Comparison of ENCODE assay signal across 11 mouse cellular contexts in genomic region chr17:46167014-46167413, GRCm38 (mm10). TPM values are rescaled to one million over a fixed set of nuclear protein-coding genes. Genes with fewer than 3 reads are reported as not detected.
DNase-seq lines count a peak whose midpoint lies in the region; TF ChIP-seq lines count a peak whose summit lies in the region.
"Had no signal": no experiment of that assay in that cellular context is flagged by ENCODE, and none has a peak within 500 bp of the region (broad histone marks: within the 10 kb centered on the region; RNA-seq: fewer than 3 reads in every experiment).

No protein-coding gene starts in this region.

- peaks cover 69% of the 10 kb centered on the region for H3K4me1 ChIP-seq in E14TG2a.4 (replicated peaks; ENCODE audit: low read depth, low read length)
- H3K4me1 ChIP-seq in cortical plate, adult 2 months (ENCODE audit: control insufficient read depth, insufficient read depth, low read length): no peaks in the 10 kb centered on the region

- no peak overlapping the region for H3K27ac ChIP-seq in left cerebral cortex, adult 2 months
- no peak overlapping the region for H3K27ac ChIP-seq in cortical plate, adult 2 months (ENCODE audit: insufficient read depth, low read length)
- H3K27ac ChIP-seq: hindbrain, embryonic 12.5 days had no signal

- H3K9me3 ChIP-seq in E14TG2a.4 (ENCODE audit: low read length): no peaks in the 10 kb centered on the region
- H3K9me3 ChIP-seq: hindbrain, embryonic 12.5 days had no signal

- peak; percentile 38 for DNase-seq in gastrocnemius, adult 18-20 months (ENCODE audit: low spot score)
- DNase-seq in gastrocnemius, postnatal 4 days (ENCODE audit: low spot score in 2 of 2): no peak
- DNase-seq in left cerebral cortex, adult 2 months (ENCODE audit: extremely low spot score in 1 of 2, low spot score in 2 of 2): no peak
- DNase-seq in left cerebral cortex, adult 18-20 months (ENCODE audit: low spot score in 2 of 2): no peak
- no peak for DNase-seq in Muller cell, postnatal 12 days (ENCODE audit: inconsistent ontology term)
- DNase-seq in layer of hippocampus, postnatal 14 days (ENCODE audit: low spot score in 2 of 2): no peak
- DNase-seq: cerebellum, adult 11-12 months had no signal

- no peaks in the 10 kb centered on the region for H3K27me3 ChIP-seq in E14TG2a.4 (ENCODE audit: insufficient read depth, low read length)
- H3K27me3 ChIP-seq: hindbrain, embryonic 12.5 days had no signal

- no peak for TF ChIP-seq POLR2A in cortical plate, adult 2 months (IDR thresholded peaks at IDR 0.05; ENCODE audit: extremely low read depth, insufficient read depth, low read length)

- peaks cover 85% of the 10 kb centered on the region for H3K36me3 ChIP-seq in E14TG2a.4 (ENCODE audit: insufficient read depth, low read length)

- peak; percentile 36; the same call in 1 of the 2 replicates for TF ChIP-seq CTCF in left cerebral cortex, adult 2 months (IDR thresholded peaks at IDR 0.05)
- TF ChIP-seq CTCF in E14TG2a.4 (conservative IDR thresholded peaks at IDR 0.05; ENCODE audit: low read length): peak; percentile 18; the same call in 1 of the 2 replicates
- 0 out of 2 replicates have a peak, but pooled peaks have one; percentile 20 for TF ChIP-seq CTCF in cortical plate, adult 2 months (IDR thresholded peaks at IDR 0.05; ENCODE audit: extremely low read depth, insufficient read depth, low read length)

- H3K4me3 ChIP-seq in left cerebral cortex, adult 2 months: no peak overlapping the region
- H3K4me3 ChIP-seq in E14TG2a.4 (replicated peaks; ENCODE audit: low read length): no peak overlapping the region
- no peak overlapping the region for H3K4me3 ChIP-seq in cortical plate, adult 2 months (ENCODE audit: insufficient read depth, low read length)
- H3K4me3 ChIP-seq: hindbrain, embryonic 12.5 days had no signal

- intact Hi-C loops in left cerebral cortex, adult 2 months (cut with DNase I): no loop called here

RNA-seq across cellular contexts. Expression of gene Gtpbp2, which starts 6.2 kb away (rescaled TPM):
- 10 to 100 TPM; 41.0 to 41.4 TPM for total RNA-seq in gastrocnemius, adult 18-20 months (2021)
- total RNA-seq in gastrocnemius, postnatal 4 days (2021): 10 to 100 TPM; 70.2 to 77.6 TPM
- total RNA-seq in left cerebral cortex, adult 2 months (2021): 100 to 1,000 TPM; 134 to 140 TPM
- 100 to 1,000 TPM; 102 to 116 TPM for total RNA-seq in left cerebral cortex, adult 18-20 months (2021)
- polyA plus RNA-seq in cortical plate, adult 2 months (2012; rRNA removed): 161 and 187 TPM in 2 replicates
- 100 to 1,000 TPM; 100 to 107 TPM for total RNA-seq in layer of hippocampus, postnatal 14 days (2021)

RNA-seq across cellular contexts. Expression of gene Mad2l1bp, which starts 13.7 kb away (rescaled TPM):
- total RNA-seq in gastrocnemius, adult 18-20 months (2021): 10 to 100 TPM; 16.6 to 19.3 TPM
- 10 to 100 TPM; 15.7 to 17.6 TPM for total RNA-seq in gastrocnemius, postnatal 4 days (2021)
- 10 to 100 TPM; 11.6 to 15.7 TPM for total RNA-seq in left cerebral cortex, adult 2 months (2021)
- 10 to 100 TPM; 13.5 to 14.3 TPM for total RNA-seq in left cerebral cortex, adult 18-20 months (2021)
- 16.0 and 17.6 TPM in 2 replicates for polyA plus RNA-seq in cortical plate, adult 2 months (2012; rRNA removed)
- 10 to 100 TPM in 1 of 2 experiments, 1 to 10 TPM in 1; 9.0 to 11.3 TPM for total RNA-seq in layer of hippocampus, postnatal 14 days (2021)

RNA-seq across cellular contexts. Expression of gene Rsph9, which starts 23.0 kb away (rescaled TPM):
- total RNA-seq in gastrocnemius, adult 18-20 months (2021): under 1 TPM; 0.47 to 0.57 TPM
- total RNA-seq in gastrocnemius, postnatal 4 days (2021): 1 to 10 TPM; 1.1 to 1.4 TPM
- 10 to 100 TPM; 21.7 to 22.0 TPM for total RNA-seq in left cerebral cortex, adult 2 months (2021)
- total RNA-seq in left cerebral cortex, adult 18-20 months (2021): 10 to 100 TPM; 17.9 to 21.9 TPM
- 27.3 and 29.9 TPM in 2 replicates for polyA plus RNA-seq in cortical plate, adult 2 months (2012; rRNA removed)
- 10 to 100 TPM; 27.4 to 28.5 TPM for total RNA-seq in layer of hippocampus, postnatal 14 days (2021)
- total RNA-seq: megakaryocyte progenitor cell, adult 5-6 weeks had no signal

RNA-seq across cellular contexts. Expression of gene Polh, which starts 35.4 kb away (rescaled TPM):
- 10 to 100 TPM; 12.0 to 12.7 TPM for total RNA-seq in gastrocnemius, adult 18-20 months (2021)
- total RNA-seq in gastrocnemius, postnatal 4 days (2021): 10 to 100 TPM; 19.6 to 20.2 TPM
- 1 to 10 TPM; 6.3 to 6.7 TPM for total RNA-seq in left cerebral cortex, adult 2 months (2021)
- 1 to 10 TPM; 6.1 to 6.3 TPM for total RNA-seq in left cerebral cortex, adult 18-20 months (2021)
- polyA plus RNA-seq in cortical plate, adult 2 months (2012; rRNA removed): 3.7 and 4.2 TPM in 2 replicates
- 1 to 10 TPM; 6.2 to 6.9 TPM for total RNA-seq in layer of hippocampus, postnatal 14 days (2021)

RNA-seq across cellular contexts. Expression of gene Xpo5, which starts 35.6 kb away (rescaled TPM):
- total RNA-seq in gastrocnemius, adult 18-20 months (2021): 1 to 10 TPM; 9.0 to 9.6 TPM
- total RNA-seq in gastrocnemius, postnatal 4 days (2021): 10 to 100 TPM; 23.0 to 26.8 TPM
- total RNA-seq in left cerebral cortex, adult 2 months (2021): 10 to 100 TPM; 42.1 to 43.3 TPM
- total RNA-seq in left cerebral cortex, adult 18-20 months (2021): 10 to 100 TPM; 38.6 to 41.9 TPM
- polyA plus RNA-seq in cortical plate, adult 2 months (2012; rRNA removed): 40.2 and 41.5 TPM in 2 replicates
- total RNA-seq in layer of hippocampus, postnatal 14 days (2021): 10 to 100 TPM; 43.8 to 44.4 TPM

Comparison
In these comparisons a context has a peak if more than half of its experiments do, and no peak if none do; other contexts are left out.
1. RNA of gene Rsph9, which starts 23.0 kb away (total RNA-seq): 27.4 to 28.5 TPM in layer of hippocampus, postnatal 14 days, 21.7 to 22.0 TPM in left cerebral cortex, adult 2 months and 17.9 to 21.9 TPM in left cerebral cortex, adult 18-20 months; 1.1 to 1.4 TPM in gastrocnemius, postnatal 4 days and 0.47 to 0.57 TPM in gastrocnemius, adult 18-20 months; every median in the first group is over 4 times any median in the second.
2. Peak in every context shown above with its lines, with median percentiles within 50 percentile points of each other: CTCF ChIP-seq.